Comparison of ENCODE assay signal across 26 mouse cellular contexts in genomic region chr1:85763386-85763785, GRCm38 (mm10). TPM values are rescaled to one million over a fixed set of nuclear protein-coding genes. Genes with fewer than 3 reads are reported as not detected.
DNase-seq lines count a peak whose midpoint lies in the region; ATAC-seq and TF ChIP-seq lines count a peak whose summit lies in the region.
"Had no signal": no experiment of that assay in that cellular context is flagged by ENCODE, and none has a peak within 500 bp of the region (broad histone marks: within the 10 kb centered on the region; RNA-seq: fewer than 3 reads in every experiment).

No protein-coding gene starts in this region.

- no peak for TF ChIP-seq CTCF in forebrain, postnatal 0 days (IDR thresholded peaks at IDR 0.05; ENCODE audit: low read depth)

- ATAC-seq in limb, embryonic 15.5 days (ENCODE audit: insufficient number of reproducible peaks, low FRiP score, low TSS enrichment, low read depth): 0 out of 2 replicates have a peak, but pooled peaks have one; percentile 27
- ATAC-seq in CD4-positive, CD25-positive, alpha-beta regulatory T cell, adult 4 months: peak; percentile 14
- ATAC-seq in forebrain, postnatal 0 days: no peak
- ATAC-seq: activated CD4-positive, CD25-positive, alpha-beta regulatory T cell, adult 4 months; forebrain, embryonic 13.5 days; intestine, embryonic 15.5 days; lung, postnatal 0 days; midbrain, embryonic 16.5 days; Patski had no signal

- no peak overlapping the region for H3K27ac ChIP-seq in limb, embryonic 15.5 days
- no peak overlapping the region for H3K27ac ChIP-seq in limb, embryonic 10.5 days
- H3K27ac ChIP-seq in forebrain, postnatal 0 days (ENCODE audit: low read depth, low read length): no peak overlapping the region
- H3K27ac ChIP-seq: embryonic facial prominence, embryonic 12.5 days; forebrain, embryonic 13.5 days; heart, adult 2 months; hindbrain, embryonic 12.5 days; intestine, embryonic 15.5 days; liver, embryonic 15.5 days had no signal

- 71% methylated on average over 6 of the region's 6 CpGs for WGBS in limb, embryonic 15.5 days
- 88% methylated on average over 6 of the region's 6 CpGs for WGBS in limb, embryonic 10.5 days
- 88% methylated on average over 6 of the region's 6 CpGs for WGBS in forebrain, postnatal 0 days

- H3K4me3 ChIP-seq in limb, embryonic 15.5 days: no peak overlapping the region
- no peak overlapping the region for H3K4me3 ChIP-seq in limb, embryonic 10.5 days
- H3K4me3 ChIP-seq in forebrain, postnatal 0 days (ENCODE audit: low read depth, low read length): no peak overlapping the region
- H3K4me3 ChIP-seq: embryonic facial prominence, embryonic 12.5 days; erythroblast, embryonic 14.5 days; forebrain, embryonic 13.5 days; heart, adult 2 months; hindbrain, embryonic 12.5 days; intestine, embryonic 15.5 days; liver, embryonic 15.5 days had no signal

- no peaks in the 10 kb centered on the region for H3K9me3 ChIP-seq in limb, embryonic 15.5 days
- H3K9me3 ChIP-seq in limb, embryonic 10.5 days (replicated peaks): no peaks in the 10 kb centered on the region
- H3K9me3 ChIP-seq in forebrain, postnatal 0 days (ENCODE audit: low read length): no peaks in the 10 kb centered on the region
- H3K9me3 ChIP-seq: embryonic facial prominence, embryonic 12.5 days; forebrain, embryonic 13.5 days; hindbrain, embryonic 12.5 days; intestine, embryonic 15.5 days; liver, embryonic 15.5 days had no signal

- no peaks in the 10 kb centered on the region for H3K27me3 ChIP-seq in limb, embryonic 15.5 days
- H3K27me3 ChIP-seq in limb, embryonic 10.5 days (ENCODE audit: low read depth, poor library complexity, severe bottlenecking): no peaks in the 10 kb centered on the region
- H3K27me3 ChIP-seq in forebrain, postnatal 0 days (ENCODE audit: insufficient read depth, low read length): no peaks in the 10 kb centered on the region
- H3K27me3 ChIP-seq: embryonic facial prominence, embryonic 12.5 days; forebrain, embryonic 13.5 days; hindbrain, embryonic 12.5 days; intestine, embryonic 15.5 days; liver, embryonic 15.5 days had no signal

- no peaks in the 10 kb centered on the region for H3K36me3 ChIP-seq in limb, embryonic 15.5 days
- H3K36me3 ChIP-seq in limb, embryonic 10.5 days: no peaks in the 10 kb centered on the region
- no peaks in the 10 kb centered on the region for H3K36me3 ChIP-seq in forebrain, postnatal 0 days (ENCODE audit: insufficient read depth)
- H3K36me3 ChIP-seq: embryonic facial prominence, embryonic 12.5 days; hindbrain, embryonic 12.5 days; intestine, embryonic 15.5 days; liver, embryonic 15.5 days had no signal

- no peak for DNase-seq in limb, embryonic 10.5 days (ENCODE audit: low spot score)
- DNase-seq in induced T-regulatory cell, adult 2 months (ENCODE audit: low read depth): peak; percentile 77
- DNase-seq in thymus, postnatal 25 days: peak; percentile 33
- DNase-seq in layer of hippocampus, postnatal 25 days (ENCODE audit: extremely low spot score in 1 of 2, low spot score in 1 of 2): no peak
- no peak for DNase-seq in forebrain, postnatal 0 days
- no peak for DNase-seq in right cerebral cortex, postnatal 36 days (ENCODE audit: low spot score in 2 of 2)
- DNase-seq: adrenal gland, postnatal 10 days; cerebellum, adult 9-10 months; gastrocnemius, postnatal 14 days; heart, adult 2 months; kidney, adult 9 months; kidney, postnatal 36 days; layer of hippocampus, adult 9-11 months; retina, postnatal 1 day had no signal

- H3K9ac ChIP-seq in limb, embryonic 15.5 days: no peak overlapping the region
- no peak overlapping the region for H3K9ac ChIP-seq in forebrain, postnatal 0 days
- H3K9ac ChIP-seq: embryonic facial prominence, embryonic 12.5 days; forebrain, embryonic 13.5 days; hindbrain, embryonic 12.5 days; intestine, embryonic 15.5 days; liver, embryonic 15.5 days had no signal

- H3K4me1 ChIP-seq in limb, embryonic 15.5 days: peaks cover 2% of the 10 kb centered on the region; the same call in 1 of the 2 replicates
- 0 out of 2 replicates have a peak, but pooled peaks cover 4% of the 10 kb centered on the region for H3K4me1 ChIP-seq in limb, embryonic 10.5 days
- H3K4me1 ChIP-seq in forebrain, postnatal 0 days (ENCODE audit: insufficient read depth): no peaks in the 10 kb centered on the region
- H3K4me1 ChIP-seq: embryonic facial prominence, embryonic 12.5 days; intestine, embryonic 15.5 days; liver, embryonic 15.5 days had no signal

- no peak overlapping the region for H3K4me2 ChIP-seq in limb, embryonic 15.5 days
- no peak overlapping the region for H3K4me2 ChIP-seq in forebrain, postnatal 0 days (ENCODE audit: low read depth)
- H3K4me2 ChIP-seq: embryonic facial prominence, embryonic 12.5 days; forebrain, embryonic 13.5 days; hindbrain, embryonic 12.5 days; intestine, embryonic 15.5 days; liver, embryonic 15.5 days had no signal

RNA-seq across cellular contexts. Expression of gene A630001G21Rik, which starts 15.1 kb away (rescaled TPM):
- polyA plus RNA-seq in limb, embryonic 15.5 days (2015; fragmentation: Nextera tagmentation; extraction: Ambion mirVana): 1.0 and 2.1 TPM in 2 replicates
- 0.48 and 0.74 TPM in 2 replicates for polyA plus RNA-seq in limb, embryonic 10.5 days (2016; fragmentation: Nextera tagmentation; extraction: Ambion mirVana)
- polyA plus RNA-seq in CD4-positive, CD25-positive, alpha-beta regulatory T cell, adult 4 months (2017; shearing (Covaris generic)): 10 to 100 TPM; 43.4 to 55.8 TPM
- total RNA-seq in layer of hippocampus, postnatal 25 days (2021): under 1 TPM; 0.44 to 0.75 TPM
- total RNA-seq in forebrain, postnatal 0 days (2014; rRNA removed): 0.46 and 2.0 TPM in 2 replicates
- 0.19 and 0.25 TPM in 2 replicates for polyA plus RNA-seq in forebrain, postnatal 0 days (2015; fragmentation: Nextera tagmentation; extraction: Ambion mirVana)

RNA-seq across cellular contexts. Expression of gene Cab39, which starts 29.9 kb away (rescaled TPM):
- polyA plus RNA-seq in limb, embryonic 15.5 days (2015; fragmentation: Nextera tagmentation; extraction: Ambion mirVana): 20.5 and 26.9 TPM in 2 replicates
- 28.1 and 33.5 TPM in 2 replicates for polyA plus RNA-seq in limb, embryonic 10.5 days (2016; fragmentation: Nextera tagmentation; extraction: Ambion mirVana)
- 10 to 100 TPM; 37.0 to 53.5 TPM for polyA plus RNA-seq in CD4-positive, CD25-positive, alpha-beta regulatory T cell, adult 4 months (2017; shearing (Covaris generic))
- 100 to 1,000 TPM; 149 to 151 TPM for total RNA-seq in layer of hippocampus, postnatal 25 days (2021)
- total RNA-seq in forebrain, postnatal 0 days (2014; rRNA removed): 191 and 216 TPM in 2 replicates
- polyA plus RNA-seq in forebrain, postnatal 0 days (2015; fragmentation: Nextera tagmentation; extraction: Ambion mirVana): 41.1 and 46.1 TPM in 2 replicates

Comparison
In these comparisons a context has a peak if more than half of its experiments do, and no peak if none do; other contexts are left out.
1. DNase-seq: peak in induced T-regulatory cell, adult 2 months (single experiment) and thymus, postnatal 25 days (single experiment); none in limb, embryonic 10.5 days (single experiment), layer of hippocampus, postnatal 25 days (0 of 2), forebrain, postnatal 0 days (single experiment) and right cerebral cortex, postnatal 36 days (0 of 2).
2. RNA of gene A630001G21Rik, which starts 15.1 kb away (polyA plus RNA-seq): 43.4 to 55.8 TPM in CD4-positive, CD25-positive, alpha-beta regulatory T cell, adult 4 months; 1.0 to 2.1 TPM in limb, embryonic 15.5 days, 0.48 to 0.74 TPM in limb, embryonic 10.5 days and 0.19 to 0.25 TPM in forebrain, postnatal 0 days; every median in the first group is over 10 times any median in the second.